Mouse (Mus musculus) G1E-ER4 (cell line): ENCODE data around the gene Slc9a3. TPM values are rescaled to one million over a fixed set of nuclear protein-coding genes. Genes with fewer than 3 reads are reported as not detected.

Experiments used
- GATA1 ChIP-seq: IDR thresholded peaks from one replicate; pipeline ENCODE4 v1.8.0; 2012; ENCODE audit warnings: low read length, inconsistent platforms
- polyA plus RNA-seq: library from polyadenylated mRNA; stranded (reverse); fragments of >175 nt; gene quantifications from 2 replicates; pipeline ENCODE4 v1.2.3, GENCODE M21; 2012

Slc9a3 gene
- polyA plus RNA-seq, 1 experiment = not detected

GRCm38 (mm10) chr13:74138906-74139647 lies 17.8 kb downstream of the Slc9a3 start:
- TF ChIP-seq GATA1 = no peak

DNA sequence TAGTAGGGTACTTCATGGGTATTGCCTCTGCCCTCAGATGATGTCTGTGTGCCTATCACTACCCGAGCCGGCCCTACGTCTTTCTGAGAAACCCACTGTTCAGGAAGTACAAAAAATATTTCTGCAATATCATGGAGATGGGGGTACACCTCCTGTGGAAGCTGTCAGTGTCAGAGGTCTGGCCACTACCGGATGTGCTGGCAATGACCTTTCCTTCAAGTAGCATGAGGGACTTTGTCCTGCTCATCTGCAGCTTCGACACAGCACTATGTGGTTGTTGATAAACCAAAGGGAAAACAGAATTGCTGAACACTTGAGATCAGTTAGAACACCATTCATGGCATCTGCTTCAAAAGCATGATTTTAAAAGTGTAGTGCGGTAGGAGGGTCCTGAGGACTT lies 19.5 kb downstream of the Slc9a3 start:
- TF ChIP-seq GATA1 = no peak

DNA sequence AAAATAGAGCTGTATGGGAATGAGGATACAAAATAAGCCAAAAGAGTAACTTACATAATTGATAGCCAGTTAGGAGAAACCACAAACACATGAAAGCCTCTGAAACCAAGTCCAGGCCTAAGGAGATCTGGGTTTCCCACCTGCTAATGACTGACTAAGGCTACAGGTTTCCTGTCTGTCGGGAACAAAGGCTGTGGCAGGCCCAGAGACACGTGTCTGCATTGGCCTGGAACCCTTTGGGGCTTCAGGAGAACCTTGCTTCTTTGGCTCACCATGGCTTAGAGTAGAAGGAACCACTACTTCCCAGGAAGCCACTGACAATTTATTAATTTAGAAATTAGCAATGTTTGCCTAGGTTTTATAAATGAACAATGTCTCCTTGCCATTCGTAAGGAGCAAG lies 22.0 kb downstream of the Slc9a3 start:
- TF ChIP-seq GATA1 = no peak

DNA sequence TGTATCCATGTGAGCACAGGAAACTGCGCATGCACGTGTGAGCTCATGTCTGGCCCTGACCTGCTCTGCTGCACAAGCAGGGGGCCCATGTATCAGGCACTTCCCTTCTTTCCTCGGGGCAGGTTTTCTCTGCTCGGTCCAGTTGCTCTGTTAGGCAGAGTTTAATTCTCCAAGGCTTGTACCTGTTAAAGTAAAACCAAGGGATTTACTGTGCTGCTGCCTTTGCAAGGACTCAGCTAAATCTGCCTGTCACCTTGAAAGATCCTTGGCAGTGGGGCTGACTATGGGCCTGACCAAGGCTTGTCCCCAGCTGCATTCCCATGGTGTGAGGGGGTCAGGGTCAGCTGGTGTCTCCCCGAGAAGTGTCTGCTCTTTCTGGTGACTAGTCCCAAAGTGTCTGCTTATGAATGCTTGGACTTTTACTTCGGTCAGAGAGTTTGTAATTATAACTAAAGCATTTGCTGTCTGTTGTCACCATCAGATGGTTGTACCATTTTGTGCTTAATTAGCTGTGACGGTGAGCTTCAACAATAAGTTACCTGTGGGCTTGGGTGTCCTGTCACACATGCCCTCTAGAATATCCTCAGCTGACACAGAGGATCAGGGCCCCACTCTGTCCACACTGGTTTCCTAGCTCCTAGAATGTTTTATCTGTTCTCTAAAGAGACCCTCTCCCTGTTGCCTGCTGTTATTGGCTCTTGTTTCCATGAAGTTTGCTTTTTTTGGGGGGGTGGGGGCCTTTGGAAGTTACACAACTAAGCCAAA lies 23.0 kb downstream of the Slc9a3 start:
- no peak for TF ChIP-seq GATA1

- no peak for TF ChIP-seq GATA1
Measured at GRCm38 (mm10) chr13:74145983-74146622, 24.8 kb downstream of the Slc9a3 start.

DNA sequence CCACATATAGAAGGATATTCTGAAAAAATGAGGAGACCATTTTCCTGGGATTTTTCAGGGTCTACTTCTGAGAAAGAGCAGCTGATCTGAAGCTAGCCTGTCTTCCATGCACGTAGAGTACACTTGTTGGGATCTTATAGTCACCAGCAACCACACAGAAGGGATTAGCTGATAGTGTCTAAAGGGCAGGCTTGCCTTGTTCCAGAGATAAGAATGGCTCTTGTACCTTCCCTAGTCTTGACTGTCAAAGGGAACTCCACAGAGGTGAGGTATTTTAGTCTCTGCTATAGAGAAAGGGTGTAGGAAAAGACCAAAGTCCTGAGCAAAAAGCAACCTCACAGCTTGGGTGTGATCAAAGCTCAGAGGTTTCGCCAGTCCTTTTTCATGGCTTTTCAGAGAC lies 26.1 kb downstream of the Slc9a3 start:
- no peak for TF ChIP-seq GATA1

- TF ChIP-seq GATA1 = no peak
Measured at GRCm38 (mm10) chr13:74166348-74167056, 45.2 kb downstream of the Slc9a3 start.

GRCm38 (mm10) chr13:74167057-74167413 lies 45.8 kb downstream of the Slc9a3 start:
- no peak for TF ChIP-seq GATA1

DNA sequence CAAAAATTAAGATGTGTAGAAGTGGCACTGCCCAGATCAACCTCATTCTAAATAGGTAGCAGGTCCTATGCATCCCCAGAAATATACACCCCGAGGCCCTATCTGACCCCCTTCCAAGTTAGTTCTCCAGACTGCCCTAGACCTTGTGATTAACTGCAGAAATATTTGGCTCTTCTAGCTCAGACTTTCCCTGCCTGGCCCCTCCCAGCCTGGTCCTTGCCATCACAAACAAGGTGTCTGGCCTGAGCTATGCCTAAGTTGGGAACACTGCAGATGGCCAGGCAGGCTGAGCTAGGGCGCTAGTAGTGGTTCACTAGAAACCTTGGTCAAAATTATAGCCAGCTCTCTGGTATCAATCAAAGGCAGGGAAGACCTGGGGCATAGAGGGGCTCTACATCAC lies 46.2 kb downstream of the Slc9a3 start:
- TF ChIP-seq GATA1 = no peak

GRCm38 (mm10) chr13:74169446-74170164 lies 48.3 kb downstream of the Slc9a3 start:
- TF ChIP-seq GATA1 = no peak

DNA sequence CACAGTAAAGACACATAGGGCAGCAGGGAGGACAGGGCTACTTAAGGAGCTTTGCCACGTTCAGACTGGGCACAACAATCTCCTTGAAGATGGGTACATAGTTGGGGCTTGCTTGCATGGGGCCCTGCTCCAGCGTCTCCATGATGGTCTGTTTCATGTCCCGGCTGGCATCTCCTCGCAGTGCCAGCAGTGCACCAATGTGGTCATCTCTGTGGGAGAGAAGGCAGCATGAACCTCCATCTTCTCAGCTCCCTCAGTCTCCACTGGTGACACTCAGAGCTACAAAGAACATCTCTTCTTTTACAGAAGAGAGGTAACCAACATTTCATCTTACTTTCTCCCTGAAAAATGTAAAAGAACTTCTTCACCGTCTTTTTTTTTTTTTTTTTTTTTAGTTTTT lies 50.8 kb downstream of the Slc9a3 start:
- no peak for TF ChIP-seq GATA1

DNA sequence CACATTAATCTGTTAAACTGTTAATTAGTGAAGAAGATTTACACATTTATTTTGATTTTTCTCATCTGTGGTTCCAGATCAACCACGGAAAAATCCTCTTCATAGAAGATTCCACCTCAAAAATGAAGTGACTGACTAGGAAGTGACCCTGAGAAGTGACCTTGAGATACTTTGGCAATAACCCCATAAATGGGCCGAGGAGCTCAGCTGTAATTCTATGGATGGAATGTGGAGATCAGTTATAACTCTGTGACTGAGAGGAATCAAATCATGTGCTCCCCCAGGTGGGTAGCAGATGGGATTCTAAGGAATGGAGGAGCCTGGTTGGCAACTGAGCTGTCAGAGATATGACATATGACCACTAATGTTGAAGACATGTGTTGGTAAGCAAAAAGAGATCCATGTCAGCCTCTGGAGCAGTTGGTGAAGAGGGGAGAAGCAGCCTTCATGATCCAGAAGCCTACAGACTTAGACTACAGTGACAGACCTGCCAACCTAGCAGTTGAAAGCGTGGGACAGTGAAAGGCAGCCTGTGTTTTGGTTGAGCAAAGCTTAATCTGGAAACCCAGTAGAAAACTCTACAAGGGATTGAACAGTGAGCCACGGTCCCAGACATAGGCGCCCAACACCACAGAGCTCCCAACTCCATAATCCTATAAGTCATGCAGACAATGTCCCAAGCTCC lies 61.9 kb downstream of the Slc9a3 start:
- no peak for TF ChIP-seq GATA1

DNA sequence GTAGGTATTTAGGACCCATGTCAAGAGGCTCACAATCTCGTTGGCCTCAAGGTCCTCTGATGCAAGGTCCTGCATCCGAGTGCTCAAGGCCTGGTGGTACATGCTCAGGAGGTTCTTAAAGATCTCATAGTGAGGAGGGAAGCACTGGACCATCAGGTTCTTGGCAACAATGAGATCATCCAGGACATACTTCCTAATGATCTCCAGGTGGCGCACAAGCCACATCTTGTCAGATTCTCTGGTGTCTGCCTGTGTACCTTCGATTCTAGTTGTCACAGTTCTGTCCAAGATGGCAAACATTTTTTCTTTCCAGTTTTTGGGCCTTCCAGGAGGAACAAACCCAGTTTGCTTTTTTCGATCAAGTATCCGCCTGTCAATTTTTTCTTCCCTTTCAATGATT lies 71.4 kb downstream of the Slc9a3 start:
- no peak for TF ChIP-seq GATA1

GRCm38 (mm10) chr13:74196451-74196850 lies 75.2 kb downstream of the Slc9a3 start:
- TF ChIP-seq GATA1 = no peak
